Mouse (Mus musculus): Measurements from ENCODE around the gene Foxa2.

Gene Foxa2

DNA sequence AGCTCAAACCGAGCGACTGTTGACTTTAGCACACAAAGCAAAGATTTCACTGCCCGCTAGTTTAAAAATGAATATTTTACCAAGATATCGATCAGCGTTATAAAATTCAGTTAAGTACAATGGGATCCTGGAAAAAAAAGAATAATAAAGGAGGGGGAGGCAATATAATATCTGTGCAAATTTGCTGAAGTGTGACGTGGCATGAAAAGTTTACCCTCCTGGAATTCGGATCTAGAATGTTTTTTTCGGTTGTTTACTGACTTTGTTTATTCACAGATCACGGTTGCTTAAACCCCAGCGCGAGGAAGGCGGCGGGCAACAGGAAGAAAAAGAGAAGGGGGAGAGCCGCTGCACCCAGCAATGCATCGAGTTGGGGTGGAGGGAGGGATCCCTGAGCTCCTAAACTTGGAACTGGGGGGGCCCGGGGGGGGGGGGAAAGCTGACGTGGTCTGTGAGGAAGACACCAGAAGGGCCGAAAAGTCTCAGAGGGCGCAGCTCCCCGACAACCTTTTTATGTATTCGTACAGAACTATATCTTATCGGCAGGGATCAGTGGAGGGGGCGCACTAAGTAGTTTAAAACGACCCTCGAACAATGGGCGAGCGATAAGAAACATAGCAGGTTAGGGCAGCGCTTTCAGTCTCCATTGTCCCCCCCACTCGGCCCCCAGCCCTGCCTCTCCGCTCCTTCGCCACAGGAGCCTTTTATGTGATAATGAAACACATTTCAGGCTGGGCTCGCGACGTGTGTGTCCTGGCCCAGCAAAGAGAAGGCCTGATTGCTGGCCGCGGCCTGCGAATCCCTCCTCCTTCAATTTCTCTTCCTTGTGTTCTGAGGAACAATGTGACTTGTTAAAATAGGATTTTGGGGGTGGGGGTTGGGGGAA, 6.3 kb downstream of the Foxa2 start:
- in situ Hi-C loops (cut with MboI, MseI), result loop anchor here (25.0 kb wide), 1 partner anchor 678 kb away; the partner anchor contains the start of gene Pax1

DNA sequence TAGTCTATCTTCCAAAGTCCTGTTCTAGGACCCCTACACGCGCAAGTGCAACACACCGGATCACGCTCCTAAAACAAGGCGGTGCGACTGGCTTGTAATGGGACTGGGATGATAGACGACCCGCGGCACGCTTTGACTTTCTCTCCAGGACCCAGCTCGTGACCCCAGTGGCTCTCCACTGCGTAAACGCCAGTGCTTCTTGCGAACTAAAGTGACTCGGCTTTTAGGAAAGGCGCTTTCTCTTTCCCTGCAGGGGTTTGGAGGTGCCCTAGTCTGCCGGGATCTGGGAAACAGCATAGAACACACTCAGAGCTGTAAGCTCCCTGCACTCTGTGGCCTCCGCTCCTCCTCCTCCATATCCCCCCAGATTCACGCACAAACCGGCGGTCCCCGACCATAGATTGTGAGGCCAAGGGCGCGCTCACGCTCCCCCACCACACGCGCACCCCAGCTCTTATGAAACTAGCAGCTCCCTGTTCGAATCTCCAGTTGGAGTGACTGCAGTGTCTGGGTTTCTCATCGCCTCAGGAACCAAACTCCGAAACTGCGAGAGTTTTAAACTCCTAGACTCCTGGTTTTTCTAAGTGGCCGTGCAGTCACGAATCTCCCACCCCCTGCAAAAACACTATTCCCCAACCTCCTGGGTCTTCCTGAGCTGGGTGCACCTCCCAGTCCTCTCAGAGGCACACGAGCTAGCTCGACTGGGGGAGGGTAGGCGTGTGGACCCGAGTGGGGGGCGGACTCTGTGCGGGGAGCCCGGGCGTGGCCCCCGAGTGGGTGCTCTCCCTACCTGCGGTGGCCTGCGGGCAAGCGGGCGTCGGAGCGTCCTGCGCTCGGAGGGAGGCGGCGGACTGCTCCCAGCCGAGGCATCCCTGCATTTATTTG, 7.2 kb downstream of the Foxa2 start:
- in situ Hi-C loops (cut with MboI, MseI), result loop anchor here (25.0 kb wide), 1 partner anchor 677 kb away; the partner anchor contains the start of gene Pax1

DNA sequence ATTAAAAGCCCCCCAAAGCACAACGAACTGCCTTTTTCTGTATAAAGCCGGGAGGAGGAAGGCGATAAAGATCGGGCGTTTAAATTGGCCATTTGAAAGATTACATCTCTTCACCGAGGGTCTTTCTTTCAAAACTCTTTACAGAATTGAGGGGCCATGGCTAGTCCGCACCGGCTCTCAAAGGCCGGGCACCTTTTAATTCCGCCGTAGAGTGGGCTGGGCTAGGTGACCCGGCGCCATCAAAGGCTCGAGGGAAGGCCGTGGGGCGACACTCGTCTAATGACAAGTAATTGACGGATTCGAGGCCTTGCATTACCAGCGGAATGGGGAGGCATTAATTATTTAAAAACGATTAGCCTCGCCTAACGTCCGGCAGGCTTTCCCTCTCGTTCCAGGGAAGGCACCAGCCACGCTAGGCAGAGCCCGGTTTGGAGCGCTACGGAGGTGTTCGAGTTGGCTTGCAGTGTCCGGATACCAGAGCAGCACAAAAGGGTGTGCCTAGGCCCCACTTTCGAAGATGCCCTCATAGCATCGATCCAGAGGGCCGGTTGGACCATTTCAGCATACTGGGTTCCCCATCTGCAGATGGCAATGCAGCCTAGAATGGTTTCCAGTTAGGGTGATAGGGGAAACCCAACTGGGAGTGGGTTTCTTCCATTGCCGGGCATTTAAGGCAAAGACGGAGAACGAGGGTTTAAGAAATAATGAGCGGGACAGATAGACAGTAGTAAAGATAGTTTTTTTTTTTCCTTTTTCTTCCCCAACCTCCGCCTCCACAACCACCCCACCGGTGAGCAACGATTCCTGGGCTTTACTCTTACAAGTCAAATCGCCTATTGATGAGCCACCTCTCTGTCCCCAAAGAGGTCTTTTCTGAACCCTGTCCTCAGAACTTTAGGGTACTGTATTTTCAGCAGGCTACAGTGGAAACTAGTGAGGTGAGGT, 8.1 kb downstream of the Foxa2 start:
- in situ Hi-C loops (cut with MboI, MseI), result loop anchor here (25.0 kb wide), 1 partner anchor 676 kb away; the partner anchor contains the start of gene Pax1

DNA sequence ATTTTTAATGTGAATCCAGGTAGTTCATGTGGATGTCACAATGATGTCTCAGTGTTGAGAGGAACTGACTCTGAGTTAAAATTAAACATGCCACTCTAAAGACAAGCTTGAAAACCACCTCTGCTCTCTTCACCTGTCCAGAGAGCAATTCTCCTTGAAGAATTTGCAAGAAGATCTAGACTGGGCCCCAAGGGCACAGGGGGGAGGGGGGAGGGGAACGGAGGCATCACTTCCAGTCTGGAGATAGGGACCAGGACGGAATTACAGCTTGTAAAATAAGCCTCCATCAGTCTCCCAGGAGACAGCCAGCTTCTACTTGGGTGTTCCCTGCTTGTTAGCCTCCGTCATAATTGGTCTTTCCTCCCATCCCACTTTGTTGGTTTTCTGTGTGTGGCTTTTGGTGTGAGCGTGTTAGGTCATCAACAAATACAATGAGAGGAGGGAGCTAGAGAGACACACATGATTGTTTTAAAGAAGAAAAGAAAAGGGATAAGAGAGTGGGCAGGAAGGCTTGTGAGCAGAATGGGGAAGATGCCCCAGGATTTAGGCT, 10.1 kb downstream of the Foxa2 start:
- in situ Hi-C loops (cut with MboI, MseI), result loop anchor here (25.0 kb wide), 1 partner anchor 674 kb away; the partner anchor contains the start of gene Pax1

DNA sequence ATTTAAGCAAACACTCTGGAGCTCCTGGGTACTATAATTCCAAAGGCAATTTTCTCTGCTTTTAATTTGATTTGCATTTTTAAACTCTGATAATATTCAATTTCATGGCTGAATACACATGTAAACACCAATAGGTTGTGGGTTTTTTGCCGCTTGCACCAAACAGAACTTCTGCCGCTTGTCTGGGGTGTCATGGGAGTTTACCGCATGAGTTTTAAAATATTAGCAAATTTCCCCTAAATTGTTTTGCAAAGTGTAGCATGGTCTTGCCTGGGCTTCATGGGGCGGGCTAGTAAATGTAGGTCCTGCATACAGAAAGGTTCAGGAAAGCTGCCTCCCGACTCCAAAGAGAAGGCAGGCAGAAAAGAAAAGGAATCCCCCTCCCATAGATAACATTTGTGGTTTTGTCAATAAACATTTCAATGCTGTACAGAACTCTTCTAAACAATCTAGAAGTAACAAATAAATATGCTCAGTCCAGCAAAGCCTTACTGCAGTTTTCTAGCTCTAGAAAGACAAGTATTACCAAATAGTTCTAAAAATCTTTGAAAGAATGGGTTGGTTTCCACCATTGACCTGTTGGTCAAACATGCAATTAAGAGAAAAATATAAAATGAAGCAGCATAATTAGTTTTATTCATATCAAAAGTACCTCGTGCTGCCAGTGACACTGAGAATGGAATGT, 15.6 kb downstream of the Foxa2 start:
- in situ Hi-C loops (cut with MboI, MseI), result loop anchor here (25.0 kb wide), 1 partner anchor 669 kb away; the partner anchor contains the start of gene Pax1

DNA sequence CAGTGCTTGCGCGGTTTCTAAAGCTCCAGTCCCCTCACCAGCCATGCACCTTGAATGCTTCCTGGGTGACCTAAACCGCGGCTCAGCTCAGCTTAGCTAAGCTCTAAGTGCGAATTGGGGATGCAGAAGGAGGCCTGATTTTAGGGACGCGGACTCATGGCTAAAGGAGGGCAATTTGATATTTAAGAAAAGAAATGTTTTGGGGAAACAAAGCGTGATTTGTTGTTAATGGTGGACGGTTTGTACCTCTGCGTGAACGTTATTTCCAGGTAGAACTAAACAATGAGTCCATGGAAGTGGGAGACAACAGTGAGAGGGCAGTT, 16.2 kb downstream of the Foxa2 start:
- in situ Hi-C loops (cut with MboI, MseI), result loop anchor here (25.0 kb wide), 1 partner anchor 668 kb away; the partner anchor contains the start of gene Pax1

DNA sequence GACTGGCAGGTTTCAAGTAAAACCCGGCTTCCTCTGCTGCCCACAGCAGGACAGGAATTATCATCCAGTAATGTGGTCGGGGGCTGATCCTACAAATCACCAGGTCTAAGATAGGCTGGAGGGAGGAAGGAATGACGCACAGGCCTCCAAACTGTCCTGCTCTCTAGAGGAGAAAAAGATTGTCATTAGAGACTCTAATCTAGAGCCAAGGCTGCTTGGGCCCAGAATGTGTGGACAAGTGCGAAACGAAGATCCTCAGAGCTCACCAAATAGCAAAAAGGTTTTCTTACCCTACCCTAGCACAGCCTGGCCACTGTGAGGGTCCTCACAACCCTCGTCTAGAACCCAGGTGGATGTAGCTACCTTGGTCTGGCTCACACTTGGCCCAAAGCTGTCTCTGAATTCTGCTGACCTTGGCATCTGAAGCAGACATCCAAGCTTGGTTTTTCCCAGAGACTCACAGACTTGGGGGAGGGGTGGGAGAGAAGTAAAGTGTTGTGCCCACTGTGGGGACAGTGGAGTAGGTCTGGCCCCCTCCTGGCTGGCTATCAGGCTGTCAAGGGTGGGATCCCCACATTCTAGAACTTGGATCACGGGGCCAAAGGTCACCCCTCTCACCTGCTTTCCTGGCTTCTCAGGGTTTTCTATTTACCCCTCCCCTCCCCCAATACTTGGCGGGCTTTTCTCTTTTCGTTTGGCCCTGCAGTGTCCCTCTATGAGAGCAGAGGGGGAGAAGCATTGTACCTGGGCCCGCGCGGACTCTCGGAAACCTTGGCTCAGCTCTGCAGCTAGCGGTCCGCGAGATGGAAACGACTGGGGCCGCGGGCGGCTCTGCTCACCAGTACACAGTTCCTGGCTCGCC, 16.8 kb downstream of the Foxa2 start:
- in situ Hi-C loops (cut with MboI, MseI), result loop anchor here (25.0 kb wide), 1 partner anchor 668 kb away; the partner anchor contains the start of gene Pax1

DNA sequence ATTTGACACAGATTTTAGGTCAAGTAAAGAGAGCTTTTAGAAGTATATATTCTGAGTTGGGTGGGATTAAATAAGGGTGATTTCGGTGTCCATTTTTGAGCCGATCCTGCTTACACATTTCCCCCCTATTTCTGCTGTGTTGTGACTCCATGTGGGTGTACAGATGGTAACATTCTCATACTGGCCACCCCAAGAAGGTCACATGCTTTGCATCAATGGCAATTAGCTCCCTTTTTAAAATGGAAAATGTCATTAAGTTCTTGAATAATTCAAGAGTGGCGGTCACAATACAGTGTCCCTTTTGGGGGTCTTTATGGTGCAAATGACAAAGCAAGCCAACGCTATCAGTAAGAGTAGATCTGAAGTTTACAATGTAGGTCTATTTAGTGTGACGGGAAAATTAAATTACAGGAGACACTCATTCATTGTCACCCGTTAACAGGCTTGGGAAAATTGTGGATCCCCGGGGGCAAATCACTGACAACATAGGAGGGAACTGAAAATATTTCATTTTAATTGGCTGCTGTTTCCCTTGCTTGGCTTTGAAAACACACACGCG, 17.6 kb downstream of the Foxa2 start:
- in situ Hi-C loops (cut with MboI, MseI), result loop anchor here (25.0 kb wide), 1 partner anchor 667 kb away; the partner anchor contains the start of gene Pax1

DNA sequence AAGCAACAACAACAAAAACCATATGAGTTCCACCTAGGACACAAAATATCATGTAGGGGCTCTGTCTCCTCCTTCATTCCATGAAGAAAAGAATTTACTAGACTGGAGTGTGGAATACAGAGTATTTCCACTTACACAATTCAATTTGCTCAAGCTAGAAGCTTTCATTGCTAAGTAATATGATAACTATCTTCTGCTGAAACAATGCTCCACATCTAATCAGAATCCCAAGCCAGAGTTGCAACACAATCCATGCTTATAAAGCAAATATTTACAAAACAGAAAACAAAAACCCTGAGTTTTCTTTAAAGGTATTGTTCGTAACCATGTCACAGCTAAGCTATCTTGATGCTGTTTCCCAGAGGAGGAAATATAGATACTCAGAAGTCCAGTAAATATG, 20.4 kb downstream of the Foxa2 start:
- in situ Hi-C loops (cut with MboI, MseI), result loop anchor here (25.0 kb wide), 1 partner anchor 664 kb away; the partner anchor contains the start of gene Pax1

DNA sequence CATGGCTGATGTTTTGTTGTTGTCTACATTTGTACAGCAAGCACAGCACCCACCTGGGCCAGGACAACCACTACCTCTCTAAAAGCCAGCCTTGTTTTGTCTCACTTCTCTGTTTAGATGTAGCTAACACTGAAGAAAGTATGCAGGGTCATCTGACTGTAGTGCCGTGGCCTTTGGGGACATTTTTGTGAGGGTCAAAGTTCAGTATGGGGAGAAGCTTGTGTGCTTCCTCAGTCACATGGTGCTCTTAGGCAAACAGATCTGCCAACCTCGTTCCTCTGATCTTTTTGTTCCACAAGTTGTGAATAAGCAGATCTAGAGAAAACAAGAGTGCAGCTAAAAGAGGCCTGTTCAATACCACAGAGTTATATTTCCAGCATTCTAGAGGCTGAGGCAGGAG, 21.3 kb downstream of the Foxa2 start:
- in situ Hi-C loops (cut with MboI, MseI), result loop anchor here (25.0 kb wide), 1 partner anchor 663 kb away; the partner anchor contains the start of gene Pax1

DNA sequence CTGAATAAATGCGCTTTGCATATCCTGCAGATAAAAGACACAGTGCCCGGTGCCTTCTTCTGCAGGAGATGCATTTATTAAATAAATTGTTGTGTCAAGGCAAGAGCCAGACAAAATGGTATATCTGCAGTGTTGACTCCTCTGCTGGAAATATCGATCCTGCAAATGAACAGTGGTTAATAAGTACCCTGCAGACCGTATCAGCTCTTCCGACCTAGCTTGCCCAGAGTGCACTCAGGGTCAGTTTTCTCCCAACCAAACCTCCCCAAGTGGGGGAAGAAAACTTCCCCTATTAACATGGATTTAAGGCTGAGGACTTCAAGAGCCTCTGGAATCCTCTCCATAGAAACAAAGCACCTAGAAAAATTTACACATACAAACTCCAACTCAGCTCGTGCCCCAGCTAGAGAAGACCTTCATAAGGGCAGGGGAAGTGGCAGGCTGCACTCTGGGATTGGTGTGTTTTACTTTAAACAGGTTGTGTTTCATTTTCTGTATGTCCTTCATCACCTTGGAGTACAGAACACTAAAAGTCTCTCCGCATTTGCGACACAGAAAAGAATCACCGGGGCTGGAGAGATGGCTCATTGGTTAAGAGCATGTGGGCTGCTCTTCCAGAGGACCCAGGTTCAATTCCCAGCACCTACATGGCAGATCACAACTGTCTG, 22.4 kb downstream of the Foxa2 start:
- in situ Hi-C loops (cut with MboI, MseI), result no loop called here

DNA sequence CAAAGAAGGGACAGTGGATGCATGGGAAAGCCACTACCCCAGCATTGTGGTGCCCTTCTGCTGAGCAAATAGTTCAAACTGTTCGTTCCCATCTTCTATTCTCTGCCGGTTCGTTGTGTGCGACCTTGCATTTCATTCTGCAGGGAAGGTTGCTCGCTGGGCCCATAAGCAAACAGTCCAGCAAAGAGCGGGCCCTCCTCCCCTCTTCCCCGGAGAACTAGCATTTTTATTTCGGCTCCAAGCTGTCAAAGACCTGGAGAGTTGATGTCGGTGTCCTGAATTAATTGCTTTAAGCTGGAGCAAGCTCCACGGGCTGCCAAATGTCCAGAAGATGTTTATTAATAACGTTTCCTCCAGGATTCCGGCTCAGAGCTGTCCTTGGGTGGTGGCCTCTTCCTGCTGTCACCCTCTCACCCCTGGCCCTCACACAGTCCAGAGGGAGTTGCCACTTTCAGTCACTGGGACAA, 23.4 kb downstream of the Foxa2 start:
- in situ Hi-C loops (cut with MboI, MseI), result no loop called here

DNA sequence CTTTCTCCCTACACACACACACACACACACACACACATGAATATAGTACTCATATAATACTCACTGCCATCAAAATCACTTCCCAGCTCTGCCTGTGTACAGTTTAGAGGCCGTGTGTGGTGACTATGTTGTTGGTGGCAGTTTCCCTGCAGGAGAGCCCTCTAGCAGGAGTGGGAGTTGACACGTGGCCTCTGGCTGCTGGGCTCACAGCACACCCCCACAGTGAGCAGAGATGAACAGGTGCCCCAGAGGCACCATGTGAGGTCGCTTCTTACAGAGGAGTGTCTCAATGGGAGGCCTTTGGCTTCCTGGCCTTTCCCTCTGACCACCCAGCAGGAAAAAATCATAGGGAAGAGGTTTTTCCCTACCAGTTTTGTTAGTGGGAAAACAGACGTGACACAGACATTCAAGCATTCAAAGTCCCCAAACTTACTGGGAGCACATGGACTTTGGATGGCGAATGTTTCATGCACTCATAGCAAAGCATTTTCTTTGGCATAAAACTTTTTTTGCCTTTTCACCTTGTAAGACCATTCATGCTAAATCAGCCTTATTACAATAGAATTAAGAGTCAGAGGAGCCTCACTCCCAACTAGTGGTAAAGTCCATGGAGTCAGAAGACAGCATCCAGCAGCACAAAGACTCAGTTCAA, 24.7 kb downstream of the Foxa2 start:
- in situ Hi-C loops (cut with MboI, MseI), result no loop called here

DNA sequence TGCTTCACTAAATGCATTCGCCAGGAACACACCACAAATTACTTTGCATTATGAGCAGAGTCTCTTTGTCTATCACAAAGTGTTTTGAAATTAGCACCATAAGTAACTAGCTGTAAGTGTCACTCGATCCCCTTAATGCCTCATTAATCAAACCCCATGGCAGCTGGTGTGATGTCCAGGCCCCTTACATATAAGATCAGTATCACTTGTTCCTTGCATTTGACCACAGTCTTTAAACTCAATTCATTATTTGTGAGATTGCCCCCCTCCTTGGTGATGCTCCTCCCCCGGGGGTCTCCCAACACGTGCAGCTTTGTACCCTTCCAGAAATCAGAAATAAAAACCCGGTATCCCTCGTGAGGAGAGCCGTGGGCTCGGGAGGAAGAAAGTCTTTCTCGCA, 25.8 kb downstream of the Foxa2 start:
- in situ Hi-C loops (cut with MboI, MseI), result no loop called here

DNA sequence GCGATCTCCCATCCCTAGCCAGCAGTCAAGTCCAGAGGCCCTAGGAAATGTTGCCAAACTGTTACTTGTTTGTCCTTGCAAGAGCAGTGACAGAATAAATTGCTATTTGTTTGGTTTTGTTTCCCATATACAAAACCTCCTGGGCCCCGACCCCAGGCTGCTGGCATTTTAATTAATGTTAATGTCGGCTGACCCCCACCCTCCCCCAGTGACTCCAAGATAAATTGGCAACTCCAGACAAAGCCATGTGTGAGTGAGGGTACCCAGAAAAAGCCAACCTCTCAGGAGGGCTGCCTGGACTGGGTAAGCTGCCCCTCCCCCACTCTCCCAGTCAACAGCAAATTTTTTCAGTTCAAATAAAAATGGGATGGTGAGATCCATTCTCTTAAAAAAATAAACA, 26.6 kb downstream of the Foxa2 start:
- in situ Hi-C loops (cut with MboI, MseI), result no loop called here

DNA sequence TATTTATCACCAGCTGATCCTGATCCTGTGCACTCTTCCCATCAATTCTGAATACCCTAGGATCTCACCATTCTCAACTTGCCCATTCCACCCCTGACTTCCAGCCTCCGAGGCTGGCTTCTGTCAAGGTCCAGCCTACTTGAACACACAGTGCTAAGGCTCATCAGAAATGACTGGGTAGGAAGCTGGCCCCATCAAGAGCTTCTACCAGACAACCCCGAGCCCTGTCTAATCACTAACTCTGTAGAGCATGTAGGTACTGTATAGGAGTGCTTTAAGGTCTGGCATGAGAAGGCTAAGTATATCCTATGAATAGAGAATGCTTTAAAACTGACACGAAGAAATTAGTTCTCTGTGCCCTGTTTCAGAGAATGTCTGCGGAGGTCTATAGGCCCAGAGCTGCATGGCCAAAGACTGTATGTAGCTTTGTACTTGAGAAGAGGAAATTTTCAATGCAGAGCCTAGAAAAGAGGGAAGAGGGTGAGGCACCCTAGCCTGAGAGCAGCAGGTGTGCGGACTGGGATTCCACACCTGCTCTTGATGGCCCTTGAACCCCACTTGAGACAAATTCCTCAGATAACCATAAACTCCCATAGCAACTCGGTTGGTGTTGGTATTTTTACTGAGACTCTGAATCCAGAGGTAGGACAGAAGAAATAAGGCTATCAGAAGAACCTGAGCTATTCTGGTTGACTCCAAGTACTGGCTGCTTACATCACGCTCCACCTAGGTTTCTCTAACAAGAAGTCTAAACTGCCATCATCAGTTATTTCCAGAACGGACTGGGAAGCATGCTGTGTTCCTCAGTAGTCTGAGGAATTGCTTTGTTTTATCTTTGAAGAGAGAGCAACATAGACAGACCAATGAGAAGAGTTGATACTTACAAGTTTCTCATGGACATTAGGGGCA, 28.7 kb downstream of the Foxa2 start:
- in situ Hi-C loops (cut with MboI, MseI), result no loop called here
